Mouse (Mus musculus) ES-E14 (cell line): ENCODE results near the gene 4930579F01Rik. TPM values are rescaled to one million over a fixed set of nuclear protein-coding genes. Genes with fewer than 3 reads are reported as not detected.

ENCODE experiments used
- DNase-seq: peaks from one replicate; pipeline ENCODE4 v3.0.0-alpha.2; 2013; ENCODE audit warnings: low read depth, low spot score
- H3K27ac ChIP-seq: 2 replicates; pipeline ENCODE4 v1.5.1; 2012; ENCODE audit warnings: low read depth, mild to moderate bottlenecking, low read length, moderate library complexity, mixed read lengths; ENCODE audit not compliant: poor library complexity, insufficient read depth, severe bottlenecking
- H3K36me3 ChIP-seq: 2 replicates; pipeline ENCODE4 v1.6.1; 2012; ENCODE audit warnings: mild to moderate bottlenecking, low read length, moderate library complexity, mixed read lengths; ENCODE audit not compliant: control insufficient read depth, poor library complexity, insufficient read depth, severe bottlenecking
- H3K4me1 ChIP-seq, 2 experiments: fragments of 150-350 bp in 1 of 2; sonication (generic) in 1 of 2; 2 replicates each; pipeline ENCODE4 v1.6.1; 2012; ENCODE audit warnings: low read length in 2 of 2, mild to moderate bottlenecking in 1 of 2, mixed read lengths in 1 of 2; ENCODE audit not compliant: control insufficient read depth in 2 of 2, insufficient read depth in 2 of 2, poor library complexity in 1 of 2
- H3K4me3 ChIP-seq, 2 experiments: fragments of 150-350 bp in 1 of 2; sonication (generic) in 1 of 2; 2 replicates each; pipeline ENCODE4 v1.5.1; 2012; ENCODE audit warnings: low read length in 2 of 2, low read depth in 1 of 2, mild to moderate bottlenecking in 1 of 2, mixed read lengths in 1 of 2; ENCODE audit not compliant: insufficient read depth in 1 of 2, poor library complexity in 1 of 2, severe bottlenecking in 1 of 2
- H3K9ac ChIP-seq: 2 replicates; pipeline ENCODE4 v1.6.1; 2012; ENCODE audit warnings: low read depth, mild to moderate bottlenecking, low read length, mixed read lengths; ENCODE audit not compliant: poor library complexity, insufficient read depth, severe bottlenecking
- H3K9me3 ChIP-seq: fragments of 150-350 bp; sonication (generic); 2 replicates; pipeline ENCODE4 v1.6.1; 2012; ENCODE audit warnings: low read depth, mild to moderate bottlenecking, low read length; ENCODE audit not compliant: control insufficient read depth, insufficient read depth
- CHD2 ChIP-seq: IDR thresholded peaks from 2 replicates; pipeline ENCODE4 v1.6.1; 2014; ENCODE audit warnings: mild to moderate bottlenecking, low read depth, low read length, inconsistent platforms
- HCFC1 ChIP-seq: IDR thresholded peaks from 2 replicates; pipeline ENCODE4 v1.6.1; 2012; ENCODE audit warnings: low read length, inconsistent platforms, borderline replicate concordance; ENCODE audit not compliant: insufficient read depth
- MAFK ChIP-seq: IDR thresholded peaks from 2 replicates; pipeline ENCODE4 v1.6.1; 2014; ENCODE audit warnings: mild to moderate bottlenecking, low read depth, low read length, inconsistent platforms; ENCODE audit not compliant: insufficient read depth
- ZC3H11A ChIP-seq: IDR thresholded peaks from 2 replicates; pipeline ENCODE4 v1.6.1; 2012; ENCODE audit warnings: low read depth, mild to moderate bottlenecking, inconsistent platforms, low read length, borderline replicate concordance
- ZNF384 ChIP-seq: IDR thresholded peaks from 2 replicates; pipeline ENCODE4 v1.6.1; 2012; ENCODE audit warnings: low read depth, low read length, inconsistent platforms
- in situ Hi-C, 2 experiments: fragments of 600-800 bp; cut with MboI; formaldehyde crosslinking; loops; one replicate each; pipeline ENCODE4 v1.15.1; 2025; ENCODE audit warnings: low sequenced_read_pairs in 2 of 2, inconsistent platforms in 1 of 2; ENCODE audit not compliant: unreplicated experiment in 2 of 2
- total RNA-seq: library from RNA; depleted of rRNA; stranded (reverse); fragments of 300-350 nt; gene quantifications from 2 replicates; pipeline ENCODE4 v1.2.3, GENCODE M21; 2012; rRNA removed

4930579F01Rik gene
- total RNA-seq: not detected in 2 replicates

DNA sequence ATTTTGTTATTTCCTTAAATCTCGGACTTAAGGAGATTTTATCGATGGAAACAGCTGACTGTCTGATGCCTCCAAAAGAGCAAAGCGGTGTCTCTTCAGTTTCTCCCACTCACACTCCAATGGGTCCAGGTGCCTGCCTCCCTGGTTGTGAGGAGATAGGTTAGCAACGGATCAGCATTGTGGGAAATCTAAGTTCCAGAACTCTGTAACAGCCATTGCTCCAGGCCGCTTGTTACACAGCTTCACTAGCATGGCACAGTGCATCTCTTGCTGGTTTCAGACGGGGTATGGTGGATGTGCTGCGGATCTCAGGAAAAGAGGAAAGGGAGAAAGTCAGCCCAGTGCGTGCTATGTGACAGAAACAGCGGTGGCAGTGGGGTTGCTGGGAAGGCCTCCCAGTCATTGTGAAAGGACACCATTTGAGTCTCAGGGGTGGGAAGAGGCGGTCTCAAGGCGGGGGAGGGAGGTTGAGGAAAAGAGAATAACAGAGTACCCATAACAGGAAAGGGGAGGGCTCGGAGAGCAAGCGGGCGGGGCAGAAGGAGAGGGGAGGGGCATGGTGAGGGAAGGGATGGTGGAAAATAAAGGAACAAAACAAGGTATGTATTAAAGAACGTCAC is at the start of gene 4930579F01Rik:
4930579F01Rik (minus strand) TSS at position 143 of the 620 bp plus-strand sequence.
- H3K9me3 ChIP-seq: no peaks in the 10 kb centered on the region
- no peak within 1 kb of the TSS for H3K27ac ChIP-seq
- in situ Hi-C loops: loop anchor here in 1 of 2 experiments (10.0 kb wide), 1 partner anchor 241 kb away; no protein-coding TSS in a partner anchor
- H3K4me1 ChIP-seq: peaks cover 0 to 3% of the 10 kb centered on the region in 2 experiments; a peak in 1 of 4 replicates
- no peak for DNase-seq
- H3K4me3 ChIP-seq: peak within 1 kb of the TSS in 1 of 2 experiments; percentile 30; a peak in 2 of 4 replicates
- no peak for TF ChIP-seq HCFC1
- no peak within 1 kb of the TSS for H3K9ac ChIP-seq
- no peaks in the 10 kb centered on the region for H3K36me3 ChIP-seq

DNA sequence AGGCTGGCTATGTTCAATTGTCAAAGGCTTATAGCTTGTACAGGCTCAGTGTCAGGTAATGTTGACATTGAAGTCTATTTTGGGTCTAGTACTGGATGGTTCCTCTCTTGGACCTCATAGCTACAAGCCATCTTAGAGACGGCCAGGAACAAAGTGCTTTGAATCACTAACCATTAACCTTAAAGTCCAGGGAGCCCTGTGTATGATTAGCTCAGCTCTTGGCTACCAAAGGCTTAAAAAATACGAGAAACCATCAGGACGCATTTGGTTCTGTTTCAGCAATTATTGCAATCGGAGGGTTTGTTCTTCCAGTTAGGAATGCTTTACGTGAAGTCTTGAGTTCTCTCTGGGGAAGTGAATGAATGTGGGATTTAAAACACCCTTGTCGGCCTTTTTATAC is 49.3 kb upstream of the 4930579F01Rik start:
- no peak for TF ChIP-seq ZC3H11A
- TF ChIP-seq ZNF384: no peak
- TF ChIP-seq MAFK: no peak
- no peak for TF ChIP-seq CHD2
- TF ChIP-seq HCFC1: no peak
- no peaks in the 10 kb centered on the region for H3K9me3 ChIP-seq
- H3K4me3 ChIP-seq: no peak overlapping the region
- in situ Hi-C loops: no loop called here
- DNase-seq: no peak
- no peaks in the 10 kb centered on the region for H3K36me3 ChIP-seq
- H3K27ac ChIP-seq: no peak overlapping the region
- H3K9ac ChIP-seq: no peak overlapping the region
- no peaks in the 10 kb centered on the region for H3K4me1 ChIP-seq

DNA sequence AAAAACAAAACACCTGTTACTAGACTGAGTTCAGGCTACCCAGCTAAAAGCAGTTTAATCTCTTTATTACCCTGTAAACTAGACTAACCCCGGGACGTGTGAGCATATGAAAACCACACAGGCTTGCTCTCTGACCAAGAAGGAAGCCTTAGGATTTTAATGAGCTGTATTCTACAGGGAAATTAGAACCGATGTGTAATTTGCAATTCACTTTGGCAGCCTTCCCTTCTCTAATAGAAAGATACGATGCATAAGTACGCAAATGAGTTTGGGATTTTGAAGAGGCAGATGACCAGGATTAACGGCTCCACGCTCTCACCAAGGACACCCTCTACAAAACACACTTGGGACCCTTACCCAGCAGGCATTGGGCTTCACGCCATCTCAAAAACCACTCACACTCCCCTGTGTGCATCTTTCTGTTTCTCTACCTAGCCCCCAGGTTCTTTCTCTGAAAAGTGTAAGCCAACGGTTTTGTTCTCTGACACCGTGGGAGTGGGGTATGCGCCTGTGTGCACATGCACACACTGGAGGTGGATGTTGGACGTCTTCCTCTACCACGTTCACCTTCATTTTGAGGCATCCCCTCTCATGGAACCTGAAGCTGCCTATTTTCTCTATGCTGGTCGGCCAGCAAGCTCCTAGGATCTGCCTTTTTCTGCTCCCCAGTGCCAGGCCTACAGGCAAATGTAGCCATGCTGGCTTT is 48.5 kb upstream of the 4930579F01Rik start:
- Histone ChIP-seq H3K4me1 (no peaks in the 10 kb centered on the region), H3K4me3 (no peak overlapping the region), H3K36me3 (no peaks in the 10 kb centered on the region), H3K27ac (no peak overlapping the region), H3K9ac (no peak overlapping the region), H3K9me3 (no peaks in the 10 kb centered on the region)
- no peak for DNase-seq
- in situ Hi-C loops: no loop called here
- TF ChIP-seq ZC3H11A (no peak), HCFC1 (no peak), ZNF384 (no peak), CHD2 (no peak), MAFK (no peak)

DNA sequence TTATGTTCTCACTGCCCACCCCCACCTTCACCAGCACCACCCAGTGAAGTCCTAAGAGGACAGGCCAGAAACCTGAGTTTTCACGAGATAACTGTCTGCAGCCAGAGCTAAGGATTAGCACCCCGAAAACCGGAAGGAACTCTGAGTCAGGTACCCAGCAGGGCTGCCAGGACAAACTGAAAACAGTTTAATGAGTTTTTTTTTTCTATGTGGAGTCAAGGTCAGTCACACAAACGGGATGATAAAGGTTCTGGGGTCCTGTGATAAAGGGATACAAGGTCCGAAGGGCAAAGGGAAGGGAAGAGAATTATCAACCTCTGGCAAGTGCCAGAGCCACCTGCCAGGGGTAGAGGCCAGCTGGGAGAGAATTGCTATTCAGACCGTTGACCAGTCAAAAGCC is 47.7 kb upstream of the 4930579F01Rik start:
- H3K9ac ChIP-seq: no peak overlapping the region
- no peaks in the 10 kb centered on the region for H3K36me3 ChIP-seq
- no peak overlapping the region for H3K4me3 ChIP-seq
- H3K9me3 ChIP-seq: no peaks in the 10 kb centered on the region
- no peak overlapping the region for H3K27ac ChIP-seq
- DNase-seq: no peak
- no peaks in the 10 kb centered on the region for H3K4me1 ChIP-seq
- in situ Hi-C loops: no loop called here
- TF ChIP-seq CHD2 (no peak), ZC3H11A (no peak), HCFC1 (no peak), ZNF384 (no peak), MAFK (no peak)
